Mouse (Mus musculus) spleen, postnatal 4 days (tissue): ENCODE data around the gene Frmd4b.

Source experiments
- DNase-seq, 2 experiments: peaks; one replicate each; pipeline ENCODE4 v3.0.0; 2022; ENCODE audit warnings: low spot score in 2 of 2

The Frmd4b gene

DNA sequence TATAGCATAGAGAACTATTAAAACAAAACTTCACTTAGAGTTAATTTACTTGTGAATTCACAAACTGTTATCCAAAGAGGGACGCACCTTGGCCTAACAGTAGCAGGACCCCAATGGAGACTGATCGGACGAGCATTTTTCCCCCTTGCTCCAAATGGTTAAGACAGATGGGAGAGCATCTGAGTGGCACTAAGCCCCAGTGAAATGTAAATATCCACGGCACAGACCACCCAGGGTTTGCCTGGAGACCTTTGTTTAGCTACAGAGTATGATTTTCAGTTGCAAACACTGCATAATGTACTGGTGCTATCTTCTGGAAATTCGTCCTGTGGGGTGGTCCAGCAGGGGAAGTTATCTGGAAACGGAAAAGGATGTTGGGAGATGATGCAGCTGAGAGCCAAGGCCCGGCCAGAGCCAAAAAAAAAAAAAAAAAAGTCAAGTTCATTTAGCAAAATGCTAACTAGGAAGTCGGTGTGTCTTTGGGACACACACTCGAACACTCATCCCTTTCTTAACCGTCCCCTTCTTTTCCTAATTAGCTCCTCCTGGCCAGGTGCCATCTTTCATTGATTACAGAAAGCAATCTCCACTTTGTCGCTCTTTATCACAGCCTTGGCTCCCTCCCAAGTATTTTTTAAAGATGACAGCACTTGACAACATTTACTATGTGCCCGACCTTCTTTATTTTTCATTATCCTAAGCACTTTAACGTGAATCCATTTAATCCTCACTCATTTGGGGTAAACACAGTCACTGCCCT lies 95.9 kb downstream of the Frmd4b start:
- DNase-seq = no peak

DNA sequence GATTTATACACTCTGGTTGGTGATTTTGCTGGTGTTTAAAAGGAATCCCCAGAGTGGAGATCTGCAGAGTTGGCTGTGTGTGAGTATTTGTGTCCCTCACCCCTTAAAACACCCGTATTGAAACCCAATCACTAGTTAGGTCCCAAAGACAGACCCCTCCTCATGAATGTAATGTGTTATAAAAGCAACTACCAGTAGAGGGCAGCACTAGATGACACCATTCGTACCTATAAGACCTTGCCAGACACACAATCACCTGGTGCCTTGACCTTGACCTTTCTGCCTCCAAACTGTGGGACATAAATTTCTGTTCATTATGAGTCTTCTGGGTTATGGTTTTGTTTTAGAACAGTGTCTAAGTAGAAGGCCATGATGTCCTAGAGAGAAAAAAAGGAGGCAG lies 96.8 kb downstream of the Frmd4b start:
- no peak for DNase-seq

DNA sequence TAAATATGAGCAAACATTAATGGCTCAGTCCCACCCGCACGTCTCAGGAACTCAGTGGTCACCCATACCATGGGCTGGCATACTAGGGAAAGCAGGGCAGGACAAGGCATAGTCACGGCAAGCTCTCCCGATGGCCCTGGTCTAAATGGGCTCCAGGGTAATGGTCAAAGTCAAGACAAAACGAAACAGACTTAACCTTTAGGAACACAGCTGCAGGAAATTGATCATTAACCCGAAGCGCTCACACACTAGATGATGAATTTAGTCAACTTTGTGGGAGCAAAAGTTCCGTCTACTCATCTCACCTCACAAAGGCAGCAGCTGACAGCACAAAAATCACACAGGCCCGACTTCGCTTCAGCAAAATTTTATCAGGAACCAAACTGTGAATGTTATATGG lies 97.8 kb downstream of the Frmd4b start:
- no peak for DNase-seq

DNA sequence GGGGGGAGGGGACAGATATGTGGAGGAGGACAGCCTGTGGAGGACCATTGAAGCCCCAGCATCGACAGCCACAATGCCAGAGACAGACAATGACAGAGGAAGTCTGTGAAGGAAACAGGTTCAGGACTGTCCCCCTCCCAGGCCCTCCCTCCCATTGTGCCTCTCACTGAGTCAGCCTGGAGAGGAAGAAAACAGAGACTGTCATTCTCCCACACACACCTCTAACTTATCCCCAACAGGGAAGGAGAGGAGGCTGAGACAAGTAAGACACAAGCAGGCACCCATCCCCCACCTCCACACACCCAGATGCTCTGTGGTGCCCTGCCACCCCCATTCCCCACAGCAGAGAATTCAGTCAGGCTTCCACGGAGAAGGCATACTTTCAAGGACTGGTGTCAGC lies 98.9 kb downstream of the Frmd4b start:
- DNase-seq = no peak

DNA sequence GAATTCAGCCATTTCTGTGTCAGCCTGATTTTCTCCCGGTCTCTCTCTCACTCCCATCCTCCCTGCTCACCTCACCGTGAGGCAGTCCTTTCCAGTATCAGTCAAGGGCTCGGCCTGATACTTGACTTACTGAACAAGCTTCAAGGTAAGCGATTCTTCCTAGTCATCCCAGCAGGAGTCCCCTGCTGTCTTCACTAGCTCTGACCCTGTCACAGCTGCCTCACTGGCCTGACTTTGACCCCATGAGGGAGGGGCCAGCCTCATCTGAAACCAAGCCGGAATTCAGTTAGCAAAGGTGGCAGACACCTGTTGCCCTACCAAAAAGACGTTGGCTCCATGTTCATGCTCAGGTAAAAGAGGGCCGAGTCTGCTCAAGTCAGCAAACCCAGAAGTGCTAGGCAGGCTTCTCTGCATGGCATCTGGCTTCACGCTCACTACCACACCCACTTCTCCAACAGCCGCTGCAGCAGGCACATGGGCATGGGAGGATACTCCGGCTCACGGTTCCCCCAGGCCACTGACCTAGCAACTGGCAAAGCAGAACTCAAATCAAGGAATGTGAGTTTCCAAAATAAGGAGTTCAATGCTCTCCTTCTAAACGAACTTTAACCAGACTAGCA lies 99.6 kb downstream of the Frmd4b start:
- DNase-seq = no peak

DNA sequence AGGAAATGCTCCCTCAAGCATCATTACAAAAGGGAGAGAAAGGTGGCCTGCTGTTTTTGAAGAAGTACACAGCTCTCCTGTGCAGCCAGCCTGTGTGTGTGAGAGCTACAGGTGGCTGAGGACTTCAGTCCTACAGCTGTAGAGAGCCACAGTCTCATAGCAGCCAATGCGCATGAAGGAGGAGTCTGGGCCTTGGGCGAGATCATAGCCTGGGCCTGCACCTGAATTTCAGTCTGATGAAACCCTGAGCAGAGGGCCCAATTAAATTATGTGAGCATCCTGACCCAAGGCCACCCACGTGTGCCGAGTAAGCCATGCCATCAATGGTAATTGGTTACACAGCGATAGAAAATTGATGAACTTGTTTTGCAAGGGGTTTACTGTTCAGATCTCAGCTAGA lies 100.4 kb downstream of the Frmd4b start:
- no peak for DNase-seq

DNA sequence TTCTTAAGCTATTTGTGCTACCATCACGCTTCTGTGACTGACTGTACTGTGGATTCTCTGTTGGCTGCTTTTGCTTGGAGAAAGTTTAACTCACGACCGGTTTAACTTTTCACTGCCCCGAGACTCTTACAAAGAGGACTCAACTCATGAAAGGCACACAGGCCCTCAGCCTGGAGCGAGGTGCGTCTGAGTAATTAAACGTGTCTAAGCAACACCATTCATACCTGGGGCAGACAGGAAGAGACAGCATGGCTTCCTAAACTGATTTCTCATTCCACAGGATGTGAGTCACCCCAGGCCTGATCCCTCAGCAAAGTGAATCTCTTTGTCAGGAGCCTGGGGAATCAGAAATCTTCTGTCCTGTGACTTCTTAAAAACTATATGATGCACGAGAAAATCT lies 106.6 kb downstream of the Frmd4b start:
- no peak for DNase-seq

DNA sequence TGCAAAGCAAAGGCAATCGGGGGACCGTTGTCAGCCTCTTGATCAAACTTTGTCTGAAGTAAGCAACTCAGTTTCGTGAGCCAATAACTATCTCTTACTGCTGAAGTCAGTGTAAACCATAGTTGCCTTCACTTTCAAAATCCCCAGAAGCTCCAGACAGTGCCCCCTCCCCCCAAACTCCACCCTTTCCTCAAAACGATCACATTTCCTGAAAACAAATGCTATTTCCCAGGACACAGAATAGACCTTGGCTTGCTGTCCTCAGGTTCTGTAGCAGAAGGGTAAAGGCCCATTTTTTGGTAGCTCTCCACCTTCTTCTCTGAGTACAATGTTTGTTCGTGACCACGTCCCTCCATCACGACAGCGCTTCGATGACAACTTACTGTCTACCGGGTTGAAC lies 107.9 kb downstream of the Frmd4b start:
- DNase-seq = no peak

DNA sequence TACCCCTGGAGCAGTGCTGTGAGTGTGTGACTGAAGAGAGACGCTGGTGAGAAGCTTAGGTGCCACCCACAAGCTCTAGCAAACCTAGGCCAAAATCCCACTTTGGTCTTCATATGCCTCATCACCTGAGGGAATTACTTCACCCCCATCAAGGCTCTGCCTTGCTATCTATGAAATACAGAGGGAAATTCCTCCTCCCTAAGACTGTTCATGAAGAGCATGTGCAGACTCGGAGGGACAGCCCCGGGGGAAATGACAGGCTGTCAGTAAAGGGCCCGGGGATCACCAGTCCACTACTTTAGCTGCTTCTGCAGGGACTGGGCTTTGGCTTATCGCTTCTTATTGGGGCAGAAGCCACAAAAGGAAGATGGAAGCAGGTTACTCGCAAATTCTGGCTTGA lies 108.9 kb downstream of the Frmd4b start:
- no peak for DNase-seq

DNA sequence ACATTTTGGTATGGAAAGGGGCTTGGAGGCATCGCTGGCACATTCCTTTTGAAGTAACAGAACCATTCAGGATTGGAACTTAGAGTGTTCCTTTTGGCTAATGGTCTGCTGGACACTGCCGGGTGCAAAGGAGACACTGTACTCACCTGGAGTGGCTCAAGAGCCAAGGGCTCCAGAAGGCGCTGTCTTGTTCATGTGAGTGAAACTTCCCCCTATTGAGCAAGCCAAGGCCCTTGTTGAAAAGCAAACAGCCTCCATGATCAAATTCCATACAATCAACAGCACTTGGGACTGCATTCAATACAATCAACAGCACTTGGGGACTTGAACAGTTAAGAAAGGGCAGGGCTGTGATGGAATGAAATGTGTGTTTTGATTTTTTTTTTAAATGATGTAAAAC lies 109.4 kb downstream of the Frmd4b start:
- no peak for DNase-seq

DNA sequence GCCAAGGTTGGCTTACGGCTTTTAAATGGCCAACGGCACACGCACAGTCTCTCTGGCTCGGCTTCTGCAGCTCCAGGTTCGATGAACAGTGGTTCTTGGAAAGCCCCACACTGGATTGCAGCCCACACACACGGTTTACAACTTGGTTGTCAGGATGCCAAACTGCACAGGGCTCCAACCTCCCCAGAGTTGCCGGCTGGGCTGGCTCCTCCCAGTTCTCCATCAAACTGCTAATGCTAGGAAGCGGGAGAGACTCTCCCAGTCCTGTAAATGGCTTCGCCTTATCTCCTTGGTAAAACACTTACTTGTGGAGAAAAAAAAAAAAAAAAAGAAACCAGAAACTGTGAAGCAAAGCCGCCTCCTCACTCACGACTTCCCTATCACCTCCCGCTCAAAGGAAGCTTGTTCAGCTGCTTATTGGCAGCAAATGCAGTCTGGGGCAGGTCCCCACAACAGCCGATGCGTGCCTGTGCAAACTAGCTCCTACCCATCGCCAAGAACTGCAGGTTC lies 111.1 kb downstream of the Frmd4b start:
- DNase-seq = no peak

DNA sequence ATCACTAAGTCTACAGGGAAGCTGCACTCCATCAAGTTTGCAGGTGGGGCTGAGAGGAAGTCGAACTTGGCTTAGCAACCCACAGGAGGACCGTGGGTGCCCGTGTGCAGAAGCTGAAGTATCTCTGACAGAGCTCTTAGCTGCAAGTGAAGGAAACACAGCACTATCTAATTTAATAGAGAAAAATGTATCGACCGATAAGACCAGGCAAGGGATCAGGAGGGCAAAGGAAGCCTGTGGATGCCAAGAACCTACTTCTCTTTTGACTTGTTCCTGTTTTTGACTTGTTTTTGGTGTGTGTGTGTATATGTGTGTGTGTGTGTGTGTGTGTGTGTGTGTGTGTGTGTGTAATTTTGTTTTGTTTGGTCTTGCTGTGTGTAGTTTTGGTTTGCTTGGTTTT lies 112.7 kb downstream of the Frmd4b start:
- no peak for DNase-seq

DNA sequence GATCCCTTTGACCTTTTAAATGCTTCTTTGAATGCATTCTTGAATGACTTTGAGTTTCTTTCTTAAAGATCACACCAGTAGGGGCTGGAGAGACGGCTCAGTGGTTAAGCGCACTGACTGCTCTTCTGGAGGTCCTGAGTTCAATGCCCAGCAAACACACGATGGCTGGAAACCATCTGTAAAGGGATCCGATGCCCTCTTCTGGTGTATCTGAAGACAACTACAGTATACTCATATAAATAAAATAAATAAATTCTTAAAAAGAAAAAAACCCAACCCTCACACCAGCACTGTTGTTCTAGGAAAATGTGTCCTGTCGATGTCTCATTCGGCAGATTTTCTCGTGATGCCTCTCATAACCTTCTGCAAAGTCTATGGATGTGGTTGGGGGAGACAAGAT lies 116.3 kb downstream of the Frmd4b start:
- DNase-seq = no peak

DNA sequence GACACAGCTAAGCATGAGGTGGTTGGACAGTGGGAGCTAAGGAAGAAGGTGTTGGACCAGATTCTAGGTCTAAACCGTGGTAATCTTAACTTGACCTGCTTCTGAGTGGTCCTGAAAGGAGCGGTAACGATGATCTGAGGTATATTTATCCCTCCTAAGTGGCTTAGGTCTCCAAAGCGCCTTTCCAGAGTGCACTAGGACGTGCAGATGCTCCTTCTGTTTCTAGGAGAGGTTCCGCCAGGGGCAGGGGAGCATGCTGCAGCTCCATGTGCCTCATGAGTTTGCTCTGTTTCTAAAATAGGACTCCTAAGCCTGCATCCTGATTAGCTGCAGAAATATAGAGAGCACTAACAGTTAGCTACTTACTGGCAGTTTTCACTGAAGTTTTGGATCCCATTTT lies 117.1 kb downstream of the Frmd4b start:
- DNase-seq = no peak

DNA sequence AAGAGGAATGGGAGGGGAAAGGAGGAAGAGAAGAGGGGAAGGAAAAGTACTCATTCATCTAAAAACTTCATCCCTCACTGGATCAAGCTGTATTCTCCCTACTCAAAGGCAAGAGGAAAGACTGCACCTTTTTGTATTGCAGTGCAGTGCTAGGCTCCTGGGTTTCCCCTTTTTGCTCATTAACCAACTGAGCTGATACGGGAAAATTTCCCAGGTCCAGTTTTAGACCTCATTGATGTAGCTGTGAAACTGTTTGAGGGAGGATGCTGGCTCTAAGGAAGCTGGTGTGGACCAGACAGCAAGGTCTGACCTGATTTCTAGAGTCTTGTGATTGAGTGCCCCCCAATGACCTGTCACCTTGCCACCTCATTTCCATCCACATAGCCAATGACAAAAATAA lies 121.3 kb downstream of the Frmd4b start:
- no peak for DNase-seq

DNA sequence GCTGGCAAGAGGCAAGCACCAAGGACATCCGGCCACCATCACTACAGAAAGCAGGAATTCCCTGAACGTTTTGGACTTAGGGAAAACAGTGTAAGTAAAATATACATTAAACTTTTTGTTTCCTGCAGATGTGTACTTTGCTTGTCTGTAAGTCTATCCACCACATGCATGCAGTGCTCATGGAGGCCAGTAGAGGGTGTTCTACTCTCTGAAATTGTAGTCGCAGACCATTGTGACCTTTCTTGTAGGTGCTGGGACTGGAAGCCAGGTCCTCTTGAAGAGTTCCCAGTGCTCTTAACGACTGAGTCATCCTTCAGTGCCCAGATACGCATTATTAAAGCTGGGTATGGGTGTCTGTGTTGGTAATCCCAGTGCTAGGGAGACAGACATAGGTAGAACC lies 126.3 kb downstream of the Frmd4b start:
- no peak for DNase-seq

DNA sequence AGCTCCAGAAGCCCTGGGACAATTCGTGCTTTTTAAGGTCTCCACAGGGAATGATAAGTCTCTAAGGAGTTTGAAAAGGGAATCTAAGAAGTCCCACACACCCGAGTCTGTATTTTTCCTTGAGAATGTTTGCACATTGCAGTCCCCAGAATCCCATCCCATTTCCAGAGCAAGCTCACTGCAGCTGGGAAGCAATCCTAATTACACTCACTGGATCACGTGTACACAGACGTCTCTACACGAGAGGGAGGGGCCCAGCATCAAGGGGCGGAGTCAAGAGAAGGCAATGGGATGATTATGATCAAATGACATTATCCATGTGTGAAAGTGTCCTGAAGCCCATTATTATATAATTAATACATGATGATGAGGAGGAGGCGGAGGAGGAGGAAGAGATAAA lies 128.5 kb downstream of the Frmd4b start:
- no peak for DNase-seq

DNA sequence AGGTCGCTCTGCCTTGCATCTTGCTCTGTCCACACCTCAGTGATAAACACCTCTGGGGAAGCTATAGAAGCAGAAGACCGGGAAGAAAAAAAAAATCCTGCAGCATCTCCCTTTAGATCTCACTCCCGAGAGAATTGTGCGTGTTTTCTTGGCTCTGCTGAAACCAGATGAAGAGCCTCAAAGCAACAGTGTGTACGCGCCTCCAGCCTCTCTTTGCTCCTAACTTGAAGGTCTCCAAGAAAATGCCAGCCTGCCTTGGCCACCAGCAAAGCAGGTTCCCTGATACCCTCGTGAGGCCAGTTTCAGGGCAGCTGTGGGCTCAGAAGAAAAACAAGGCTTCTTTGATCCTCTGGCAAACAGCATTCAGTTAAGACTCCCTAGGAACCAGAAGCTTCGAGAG lies 129.1 kb downstream of the Frmd4b start:
- DNase-seq = no peak

DNA sequence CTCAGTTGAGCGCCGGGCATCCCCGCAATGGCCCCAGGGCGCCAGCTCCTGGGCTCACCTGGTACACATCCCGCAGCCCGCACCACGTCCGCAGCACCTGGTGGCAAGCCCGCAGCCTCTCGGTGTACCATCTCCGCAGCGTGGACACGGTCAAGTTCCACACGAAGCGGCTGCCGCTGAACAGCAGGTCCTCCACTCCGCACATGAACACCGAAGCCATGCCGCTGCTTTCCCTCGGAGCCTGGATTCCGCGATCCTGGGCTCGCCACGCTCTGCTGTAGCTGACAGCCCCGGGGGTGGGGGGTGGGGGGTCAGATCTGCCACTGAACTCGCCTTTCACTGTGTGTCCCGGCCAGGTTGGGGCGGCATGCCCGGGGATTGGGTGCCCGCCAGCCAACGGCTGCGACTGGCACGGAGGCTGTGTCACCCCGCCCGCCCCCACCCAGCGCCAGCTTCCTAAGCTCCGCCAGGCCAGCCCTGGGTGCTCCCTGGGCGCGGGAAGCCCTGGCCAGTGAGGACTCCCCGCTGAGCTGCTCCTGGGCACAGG lies 129.7 kb downstream of the Frmd4b start:
- no peak for DNase-seq

DNA sequence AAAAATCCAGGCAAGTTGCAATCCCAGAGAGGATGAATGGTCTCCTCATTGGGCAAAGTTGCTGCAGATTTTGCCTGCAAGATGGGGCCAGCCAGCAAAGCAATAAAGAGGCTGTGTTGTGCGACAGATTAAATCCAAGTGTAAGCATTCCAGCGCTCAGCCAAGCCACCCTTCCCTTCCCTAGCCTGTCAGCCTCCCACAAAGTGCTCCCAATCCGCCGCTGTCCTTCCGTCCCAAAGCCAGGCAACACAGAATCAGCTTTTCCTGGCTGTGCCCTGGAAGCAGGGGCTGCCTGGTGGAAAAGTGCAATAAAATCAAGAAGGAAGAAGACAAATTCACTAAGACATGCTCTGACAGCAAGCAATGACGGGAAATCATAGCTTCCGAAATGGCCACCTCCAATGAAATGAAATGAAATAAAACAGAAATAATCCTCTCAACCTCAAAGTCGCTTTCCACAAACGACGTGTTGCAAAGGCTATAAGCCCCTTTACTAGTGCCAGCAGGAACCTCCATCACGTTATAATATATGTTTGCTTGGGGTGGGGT lies 130.5 kb downstream of the Frmd4b start:
- no peak for DNase-seq

DNA sequence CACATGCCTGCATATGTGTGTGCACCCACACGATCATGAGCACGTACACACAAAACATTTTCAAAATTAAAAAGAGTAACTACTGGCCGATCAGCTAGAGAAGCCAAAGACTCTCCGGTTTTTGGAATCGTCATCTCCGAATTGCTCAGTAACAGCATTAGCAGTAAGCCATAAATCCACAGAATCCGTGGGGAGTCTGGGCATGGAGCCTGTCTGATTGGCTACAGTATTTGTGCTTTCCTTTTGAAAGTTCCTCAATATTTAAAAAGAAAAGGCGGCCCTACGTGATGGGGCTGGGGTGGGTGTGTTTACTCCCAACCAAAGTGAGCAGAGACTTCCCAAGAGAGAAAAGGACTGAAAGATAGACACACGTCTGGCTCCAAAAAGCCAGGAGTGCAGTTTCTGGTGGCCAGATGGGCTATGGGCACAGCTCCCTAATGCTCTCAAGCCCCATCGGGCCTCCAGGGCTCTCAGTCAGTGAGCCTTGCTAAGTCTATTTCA lies 131.4 kb downstream of the Frmd4b start:
- DNase-seq = no peak

DNA sequence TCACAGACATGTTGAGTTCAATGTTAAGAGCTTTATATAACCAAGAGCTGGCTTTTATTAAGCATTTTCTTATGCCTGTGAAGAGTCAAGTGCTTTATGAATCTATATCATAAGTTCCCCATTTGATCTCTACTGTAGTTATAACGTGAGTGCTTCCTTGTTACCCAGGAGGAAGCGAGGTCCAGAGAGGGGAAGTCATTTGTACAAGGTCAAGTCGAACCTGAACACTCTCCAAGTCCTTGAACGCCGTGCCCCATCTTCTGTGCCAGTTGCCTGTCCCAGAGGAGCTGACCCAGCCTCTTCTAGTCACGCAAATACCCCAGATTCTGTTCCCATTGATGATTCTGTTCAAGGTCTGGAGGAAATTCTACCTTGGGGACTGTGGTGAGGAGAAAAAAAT lies 135.4 kb downstream of the Frmd4b start:
- DNase-seq = no peak
